Mouse (Mus musculus): Measurements from ENCODE around the gene Frem1. TPM values are rescaled to one million over a fixed set of nuclear protein-coding genes. Genes with fewer than 3 reads are reported as not detected.
A peak's percentile ranks its signal among the peaks of the same experiment; 100 is the strongest.

Gene Frem1
- polyA plus RNA-seq, 1 experiment from 2014 or later = 5.5 TPM

- no peaks in the 10 kb centered on the region for H3K4me1 ChIP-seq (replicated peaks; ENCODE audit: control insufficient read depth, insufficient read depth, low read length)
- H3K4me3 ChIP-seq (ENCODE audit: low read depth, low read length) = no peak overlapping the region
- no peak for DNase-seq (ENCODE audit: low spot score)
- H3K36me3 ChIP-seq (ENCODE audit: control insufficient read depth, insufficient read depth, low read length) = no peaks in the 10 kb centered on the region
- 77% methylated on average over 5 of the region's 5 CpGs for WGBS
- H3K27me3 ChIP-seq (ENCODE audit: control insufficient read depth, insufficient read depth, low read length) = no peaks in the 10 kb centered on the region
- no peaks in the 10 kb centered on the region for H3K9me3 ChIP-seq (ENCODE audit: control insufficient read depth, low read length)
- no peak for ATAC-seq (replicated peaks; ENCODE audit: low FRiP score)
- H3K27ac ChIP-seq (ENCODE audit: low read depth, low read length) = no peak overlapping the region
- H3K9ac ChIP-seq (ENCODE audit: low read length) = no peak overlapping the region
- no peak overlapping the region for H3K4me2 ChIP-seq (ENCODE audit: low read depth, low read length, severe bottlenecking)
Observed at GRCm38 (mm10) chr4:82892247-82892646, 159.9 kb downstream of the Frem1 start.

GRCm38 (mm10) chr4:82891566-82891965 lies 160.6 kb downstream of the Frem1 start:
- DNase-seq (ENCODE audit: low spot score) (no peak), ATAC-seq (replicated peaks; ENCODE audit: low FRiP score) (no peak)
- Histone ChIP-seq H3K9me3 (ENCODE audit: control insufficient read depth, low read length) (no peaks in the 10 kb centered on the region), H3K4me1 (replicated peaks; ENCODE audit: control insufficient read depth, insufficient read depth, low read length) (no peaks in the 10 kb centered on the region), H3K27ac (ENCODE audit: low read depth, low read length) (no peak overlapping the region), H3K27me3 (ENCODE audit: control insufficient read depth, insufficient read depth, low read length) (no peaks in the 10 kb centered on the region), H3K36me3 (ENCODE audit: control insufficient read depth, insufficient read depth, low read length) (no peaks in the 10 kb centered on the region), H3K9ac (ENCODE audit: low read length) (no peak overlapping the region), H3K4me2 (ENCODE audit: low read depth, low read length, severe bottlenecking) (no peak overlapping the region), H3K4me3 (ENCODE audit: low read depth, low read length) (no peak overlapping the region)
- WGBS = 80% methylated on average over 2 of the region's 2 CpGs

GRCm38 (mm10) chr4:82891049-82891448 lies 161.1 kb downstream of the Frem1 start:
- Histone ChIP-seq H3K36me3 (ENCODE audit: control insufficient read depth, insufficient read depth, low read length) (no peaks in the 10 kb centered on the region), H3K27me3 (ENCODE audit: control insufficient read depth, insufficient read depth, low read length) (no peaks in the 10 kb centered on the region), H3K4me3 (ENCODE audit: low read depth, low read length) (no peak overlapping the region), H3K9me3 (ENCODE audit: control insufficient read depth, low read length) (no peaks in the 10 kb centered on the region), H3K4me1 (replicated peaks; ENCODE audit: control insufficient read depth, insufficient read depth, low read length) (no peaks in the 10 kb centered on the region), H3K9ac (ENCODE audit: low read length) (no peak overlapping the region), H3K4me2 (ENCODE audit: low read depth, low read length, severe bottlenecking) (no peak overlapping the region), H3K27ac (ENCODE audit: low read depth, low read length) (no peak overlapping the region)
- ATAC-seq (replicated peaks; ENCODE audit: low FRiP score) = no peak
- 79% methylated on average over 7 of the region's 7 CpGs for WGBS
- DNase-seq (ENCODE audit: low spot score) = no peak

- Histone ChIP-seq H3K4me1 (replicated peaks; ENCODE audit: control insufficient read depth, insufficient read depth, low read length) (no peaks in the 10 kb centered on the region), H3K27me3 (ENCODE audit: control insufficient read depth, insufficient read depth, low read length) (no peaks in the 10 kb centered on the region), H3K9me3 (ENCODE audit: control insufficient read depth, low read length) (no peaks in the 10 kb centered on the region), H3K4me2 (ENCODE audit: low read depth, low read length, severe bottlenecking) (no peak overlapping the region), H3K4me3 (ENCODE audit: low read depth, low read length) (no peak overlapping the region), H3K36me3 (ENCODE audit: control insufficient read depth, insufficient read depth, low read length) (no peaks in the 10 kb centered on the region), H3K9ac (ENCODE audit: low read length) (no peak overlapping the region), H3K27ac (ENCODE audit: low read depth, low read length) (no peak overlapping the region)
- WGBS = 85% methylated on average over 4 of the region's 4 CpGs
- ATAC-seq (replicated peaks; ENCODE audit: low FRiP score) (no peak), DNase-seq (ENCODE audit: low spot score) (no peak)
Observed at GRCm38 (mm10) chr4:82890585-82890984, 161.6 kb downstream of the Frem1 start.

GRCm38 (mm10) chr4:82886148-82886547 lies 166.0 kb downstream of the Frem1 start:
- no peak overlapping the region for H3K4me2 ChIP-seq (ENCODE audit: low read depth, low read length, severe bottlenecking)
- H3K27ac ChIP-seq (ENCODE audit: low read depth, low read length) = no peak overlapping the region
- WGBS = 67% methylated on average over 2 of the region's 2 CpGs
- peaks cover 2% of the 10 kb centered on the region; the same call in 1 of the 2 replicates for H3K27me3 ChIP-seq (ENCODE audit: control insufficient read depth, insufficient read depth, low read length)
- no peaks in the 10 kb centered on the region for H3K9me3 ChIP-seq (ENCODE audit: control insufficient read depth, low read length)
- no peaks in the 10 kb centered on the region for H3K4me1 ChIP-seq (replicated peaks; ENCODE audit: control insufficient read depth, insufficient read depth, low read length)
- ATAC-seq (replicated peaks; ENCODE audit: low FRiP score) (no peak), DNase-seq (ENCODE audit: low spot score) (no peak)
- H3K4me3 ChIP-seq (ENCODE audit: low read depth, low read length) = no peak overlapping the region
- no peak overlapping the region for H3K9ac ChIP-seq (ENCODE audit: low read length)
- no peaks in the 10 kb centered on the region for H3K36me3 ChIP-seq (ENCODE audit: control insufficient read depth, insufficient read depth, low read length)

GRCm38 (mm10) chr4:82885535-82885913 lies 166.6 kb downstream of the Frem1 start:
- H3K9me3 ChIP-seq (ENCODE audit: control insufficient read depth, low read length) = no peaks in the 10 kb centered on the region
- no peak for ATAC-seq (replicated peaks; ENCODE audit: low FRiP score)
- WGBS = 72% methylated on average over 1 of the region's 1 CpGs

GRCm38 (mm10) chr4:82884636-82885534 lies 167.3 kb downstream of the Frem1 start, which contains the start of gene Cer1:
TSS of gene Cer1 (minus strand) at chr4:82885148.
- no peak within 1 kb of the TSS for H3K4me2 ChIP-seq (ENCODE audit: low read depth, low read length, severe bottlenecking)
- no peaks in the 10 kb centered on the region for H3K9me3 ChIP-seq (ENCODE audit: control insufficient read depth, low read length)
- ATAC-seq (replicated peaks; ENCODE audit: low FRiP score) (no peak), DNase-seq (ENCODE audit: low spot score) (peak; percentile 52)
- no peak within 1 kb of the TSS for H3K4me3 ChIP-seq (ENCODE audit: low read depth, low read length)
- no peak within 1 kb of the TSS for H3K9ac ChIP-seq (ENCODE audit: low read length)
- H3K27me3 ChIP-seq (ENCODE audit: control insufficient read depth, insufficient read depth, low read length) = peaks cover 2% of the 10 kb centered on the region; the same call in 1 of the 2 replicates
- H3K27ac ChIP-seq (ENCODE audit: low read depth, low read length) = no peak within 1 kb of the TSS
- WGBS = 55% methylated on average over 19 of the region's 19 CpGs
- H3K4me1 ChIP-seq (replicated peaks; ENCODE audit: control insufficient read depth, insufficient read depth, low read length) = no peaks in the 10 kb centered on the region
- no peaks in the 10 kb centered on the region for H3K36me3 ChIP-seq (ENCODE audit: control insufficient read depth, insufficient read depth, low read length)

More at GRCm38 (mm10) chr4:82885535-82885913, 166.6 kb downstream of the Frem1 start:
- no peak overlapping the region for H3K9ac ChIP-seq (ENCODE audit: low read length)
- H3K36me3 ChIP-seq (ENCODE audit: control insufficient read depth, insufficient read depth, low read length) = no peaks in the 10 kb centered on the region
- no peak overlapping the region for H3K27ac ChIP-seq (ENCODE audit: low read depth, low read length)
- no peak overlapping the region for H3K4me3 ChIP-seq (ENCODE audit: low read depth, low read length)
- H3K4me2 ChIP-seq (ENCODE audit: low read depth, low read length, severe bottlenecking) = no peak overlapping the region
- H3K27me3 ChIP-seq (ENCODE audit: control insufficient read depth, insufficient read depth, low read length) = peaks cover 2% of the 10 kb centered on the region; the same call in 1 of the 2 replicates
- DNase-seq (ENCODE audit: low spot score) = no peak
- H3K4me1 ChIP-seq (replicated peaks; ENCODE audit: control insufficient read depth, insufficient read depth, low read length) = no peaks in the 10 kb centered on the region

GRCm38 (mm10) chr4:82882500-82882899 lies 169.6 kb downstream of the Frem1 start:
- WGBS = 91% methylated on average over 9 of the region's 9 CpGs
- H3K9me3 ChIP-seq (ENCODE audit: control insufficient read depth, low read length) = no peaks in the 10 kb centered on the region
- no peak overlapping the region for H3K9ac ChIP-seq (ENCODE audit: low read length)
- no peak overlapping the region for H3K27ac ChIP-seq (ENCODE audit: low read depth, low read length)
- H3K27me3 ChIP-seq (ENCODE audit: control insufficient read depth, insufficient read depth, low read length) = peaks cover 2% of the 10 kb centered on the region; the same call in 1 of the 2 replicates
- H3K4me3 ChIP-seq (ENCODE audit: low read depth, low read length) = no peak overlapping the region
- H3K4me2 ChIP-seq (ENCODE audit: low read depth, low read length, severe bottlenecking) = no peak overlapping the region
- no peak for DNase-seq (ENCODE audit: low spot score)
- H3K4me1 ChIP-seq (replicated peaks; ENCODE audit: control insufficient read depth, insufficient read depth, low read length) = no peaks in the 10 kb centered on the region
- ATAC-seq (replicated peaks; ENCODE audit: low FRiP score) = no peak
- H3K36me3 ChIP-seq (ENCODE audit: control insufficient read depth, insufficient read depth, low read length) = no peaks in the 10 kb centered on the region

- 85% methylated on average over 3 of the region's 3 CpGs for WGBS
- Histone ChIP-seq H3K36me3 (ENCODE audit: control insufficient read depth, insufficient read depth, low read length) (no peaks in the 10 kb centered on the region), H3K9me3 (ENCODE audit: control insufficient read depth, low read length) (no peaks in the 10 kb centered on the region), H3K27me3 (ENCODE audit: control insufficient read depth, insufficient read depth, low read length) (peaks cover 2% of the 10 kb centered on the region; the same call in 1 of the 2 replicates), H3K4me3 (ENCODE audit: low read depth, low read length) (no peak overlapping the region), H3K4me1 (replicated peaks; ENCODE audit: control insufficient read depth, insufficient read depth, low read length) (no peaks in the 10 kb centered on the region), H3K4me2 (ENCODE audit: low read depth, low read length, severe bottlenecking) (no peak overlapping the region), H3K27ac (ENCODE audit: low read depth, low read length) (no peak overlapping the region), H3K9ac (ENCODE audit: low read length) (no peak overlapping the region)
- DNase-seq (ENCODE audit: low spot score) (no peak), ATAC-seq (replicated peaks; ENCODE audit: low FRiP score) (no peak)
Observed at GRCm38 (mm10) chr4:82881366-82881765, 170.8 kb downstream of the Frem1 start.
